Mouse (Mus musculus) erythroblast, embryonic 14.5 days (primary cell): ENCODE measurements at regions not wholly inside any gene's neighbourhood (a gene's known extent, or its start where the extent isn't known, plus 50 kb on each side); places are given as distances from the start of the nearest gene placed in this dataset.

Experiments used
- H3K27me3 ChIP-seq: 2 replicates; pipeline ENCODE4 v1.6.1; 2012; ENCODE audit warnings: inconsistent platforms; ENCODE audit not compliant: control insufficient read depth
- H3K36me3 ChIP-seq: 2 replicates; pipeline ENCODE4 v1.6.1; 2012; ENCODE audit warnings: mild to moderate bottlenecking, inconsistent platforms; ENCODE audit not compliant: control insufficient read depth
- H3K4me1 ChIP-seq: 2 replicates; pipeline ENCODE4 v1.6.1; 2012; ENCODE audit warnings: inconsistent platforms; ENCODE audit not compliant: control insufficient read depth
- H3K4me3 ChIP-seq: replicated peaks from 2 replicates; pipeline ENCODE3; 2012; ENCODE audit warnings: moderate library complexity, mild to moderate bottlenecking, inconsistent platforms
- H3K9me3 ChIP-seq: 2 replicates; pipeline ENCODE4 v1.6.1; 2012; ENCODE audit warnings: low read length, inconsistent platforms, mixed read lengths; ENCODE audit not compliant: control insufficient read depth
- GATA1 ChIP-seq: IDR thresholded peaks from 2 replicates; pipeline ENCODE4 v1.6.1; 2012; ENCODE audit warnings: low read length, inconsistent platforms, mixed read lengths
- TAL1 ChIP-seq: IDR thresholded peaks from 3 replicates; pipeline ENCODE4 v1.6.1; 2012; ENCODE audit warnings: low read length, inconsistent platforms, mixed read lengths

- Histone ChIP-seq H3K27me3 (no peaks in the 10 kb centered on the region), H3K9me3 (no peaks in the 10 kb centered on the region), H3K4me1 (peaks cover 79% of the 10 kb centered on the region), H3K4me3 (no peak overlapping the region), H3K36me3 (no peaks in the 10 kb centered on the region)
- TF ChIP-seq GATA1 = no peak
- TF ChIP-seq TAL1 = no peak
Measured at GRCm38 (mm10) chr13:97463798-97464197, 222.9 kb downstream of the Enc1 start.

DNA sequence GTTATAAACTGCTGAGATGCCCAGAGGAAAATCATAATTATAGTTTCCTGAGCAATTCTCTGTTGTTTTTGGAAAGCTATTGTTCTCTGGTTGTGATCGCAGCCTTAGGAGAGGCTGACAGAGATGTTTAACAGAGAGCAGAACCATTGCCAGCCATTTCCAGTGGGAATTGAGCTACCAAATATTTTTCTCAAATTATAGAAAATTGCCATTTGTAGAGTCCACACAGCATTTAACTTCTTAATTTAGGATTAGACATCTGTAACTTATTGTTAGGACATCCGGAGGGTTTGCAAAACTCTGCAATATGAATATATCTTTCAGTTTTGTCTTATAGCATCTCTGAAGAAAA is 222.0 kb downstream of the Enc1 start:
- Histone ChIP-seq H3K4me1 (peaks cover 77% of the 10 kb centered on the region), H3K4me3 (no peak overlapping the region), H3K9me3 (no peaks in the 10 kb centered on the region), H3K27me3 (no peaks in the 10 kb centered on the region), H3K36me3 (no peaks in the 10 kb centered on the region)
- TF ChIP-seq GATA1 (no peak), TAL1 (no peak)

- Histone ChIP-seq H3K36me3 (no peaks in the 10 kb centered on the region), H3K9me3 (no peaks in the 10 kb centered on the region), H3K4me3 (no peak overlapping the region), H3K27me3 (no peaks in the 10 kb centered on the region), H3K4me1 (peaks cover 74% of the 10 kb centered on the region)
- TF ChIP-seq TAL1 (peak; percentile 80), GATA1 (peak; percentile 63)
Measured at GRCm38 (mm10) chr13:97462110-97462883, 221.4 kb downstream of the Enc1 start.

- Histone ChIP-seq H3K4me1 (peaks cover 66% of the 10 kb centered on the region), H3K4me3 (no peak overlapping the region), H3K27me3 (no peaks in the 10 kb centered on the region), H3K36me3 (no peaks in the 10 kb centered on the region), H3K9me3 (no peaks in the 10 kb centered on the region)
- TF ChIP-seq GATA1 (no peak), TAL1 (no peak)
Measured at GRCm38 (mm10) chr13:97461207-97461606, 220.3 kb downstream of the Enc1 start.

GRCm38 (mm10) chr13:97459106-97459505 is 218.2 kb downstream of the Enc1 start:
- Histone ChIP-seq H3K27me3 (no peaks in the 10 kb centered on the region), H3K4me3 (no peak overlapping the region), H3K4me1 (peaks cover 69% of the 10 kb centered on the region), H3K9me3 (no peaks in the 10 kb centered on the region), H3K36me3 (no peaks in the 10 kb centered on the region)
- TF ChIP-seq TAL1 (no peak), GATA1 (no peak)

- no peak overlapping the region for H3K4me3 ChIP-seq
- no peaks in the 10 kb centered on the region for H3K9me3 ChIP-seq
- TF ChIP-seq TAL1 = no peak
- TF ChIP-seq GATA1 = no peak
- no peaks in the 10 kb centered on the region; the same call in 1 of the 2 replicates for H3K36me3 ChIP-seq
- H3K27me3 ChIP-seq = no peaks in the 10 kb centered on the region
- H3K4me1 ChIP-seq = peaks cover 69% of the 10 kb centered on the region
Measured at GRCm38 (mm10) chr13:97455961-97456360, 215.1 kb downstream of the Enc1 start.

- Histone ChIP-seq H3K4me3 (no peak overlapping the region), H3K27me3 (peaks cover 3% of the 10 kb centered on the region), H3K9me3 (no peaks in the 10 kb centered on the region), H3K4me1 (peaks cover 65% of the 10 kb centered on the region), H3K36me3 (no peaks in the 10 kb centered on the region; the same call in 1 of the 2 replicates)
- TF ChIP-seq GATA1 (no peak), TAL1 (no peak)
Measured at GRCm38 (mm10) chr13:97454715-97455114, 213.8 kb downstream of the Enc1 start.

- Histone ChIP-seq H3K36me3 (no peaks in the 10 kb centered on the region; the same call in 1 of the 2 replicates), H3K4me1 (peaks cover 61% of the 10 kb centered on the region), H3K4me3 (peak overlapping the region; percentile 56), H3K27me3 (peaks cover 4% of the 10 kb centered on the region), H3K9me3 (no peaks in the 10 kb centered on the region)
- TF ChIP-seq GATA1 = no peak
- no peak for TF ChIP-seq TAL1
Measured at GRCm38 (mm10) chr13:97453469-97453868, 212.6 kb downstream of the Enc1 start.

DNA sequence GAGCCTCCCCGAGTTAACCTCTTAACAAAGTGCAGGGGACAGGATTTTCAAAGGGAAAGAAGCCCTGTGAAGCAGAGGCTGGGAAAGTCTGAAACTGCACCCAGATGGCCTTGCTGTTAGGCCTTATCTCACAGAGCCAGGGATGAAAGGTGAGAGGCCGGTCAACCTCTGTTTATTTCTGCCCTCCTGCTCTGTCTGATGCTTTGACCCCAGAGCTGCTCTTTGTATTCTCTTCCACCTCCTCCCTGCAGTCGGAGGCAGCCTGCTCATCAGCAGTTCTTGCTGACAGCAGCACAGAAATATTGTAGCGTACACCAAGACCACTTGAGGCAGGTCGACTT is 212.2 kb downstream of the Enc1 start:
- peak; percentile 94 for TF ChIP-seq TAL1
- peak; percentile 82 for TF ChIP-seq GATA1
- no peaks in the 10 kb centered on the region for H3K9me3 ChIP-seq
- H3K4me1 ChIP-seq = peaks cover 61% of the 10 kb centered on the region
- H3K36me3 ChIP-seq = no peaks in the 10 kb centered on the region; the same call in 1 of the 2 replicates
- H3K27me3 ChIP-seq = peaks cover 4% of the 10 kb centered on the region
- peak overlapping the region; percentile 56 for H3K4me3 ChIP-seq
